Mouse (Mus musculus): ENCODE results near the gene Gpatch3.
A peak's percentile ranks its signal among the peaks of the same experiment; 100 is the strongest.

Gene Gpatch3

DNA sequence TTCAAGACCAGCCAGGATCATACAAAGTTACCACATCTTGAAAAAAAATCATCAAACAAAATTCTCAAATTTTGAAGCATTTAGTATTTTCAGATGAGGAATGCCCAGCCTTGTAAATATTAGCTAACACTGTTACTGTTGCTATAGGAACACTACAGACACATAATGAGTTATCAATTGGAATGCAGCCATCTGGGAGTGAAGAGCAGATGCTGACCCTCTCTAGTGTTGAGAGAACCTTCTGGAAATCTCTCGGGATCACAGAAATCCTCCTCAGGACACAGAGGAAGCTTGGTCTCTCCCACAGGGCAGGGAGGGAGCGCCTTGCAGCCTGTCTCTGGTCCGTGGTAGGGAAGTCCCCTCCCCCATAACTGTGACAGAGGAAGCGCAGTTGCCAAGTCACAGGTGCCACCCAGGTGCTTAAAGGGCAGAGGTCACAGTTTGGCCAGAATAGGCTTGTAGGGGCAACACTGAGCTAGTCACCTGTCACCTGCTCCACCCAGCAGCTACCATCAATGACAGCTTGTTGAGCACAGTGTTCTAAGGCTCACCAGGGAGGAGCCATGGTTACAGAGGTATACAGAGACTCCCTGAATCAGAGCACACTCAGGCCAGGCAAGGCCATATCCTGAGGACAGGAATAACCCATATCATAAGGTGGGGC, 45.1 kb downstream of the Gpatch3 start:
- DNase-seq (ENCODE audit: inconsistent ontology term): no peak

DNA sequence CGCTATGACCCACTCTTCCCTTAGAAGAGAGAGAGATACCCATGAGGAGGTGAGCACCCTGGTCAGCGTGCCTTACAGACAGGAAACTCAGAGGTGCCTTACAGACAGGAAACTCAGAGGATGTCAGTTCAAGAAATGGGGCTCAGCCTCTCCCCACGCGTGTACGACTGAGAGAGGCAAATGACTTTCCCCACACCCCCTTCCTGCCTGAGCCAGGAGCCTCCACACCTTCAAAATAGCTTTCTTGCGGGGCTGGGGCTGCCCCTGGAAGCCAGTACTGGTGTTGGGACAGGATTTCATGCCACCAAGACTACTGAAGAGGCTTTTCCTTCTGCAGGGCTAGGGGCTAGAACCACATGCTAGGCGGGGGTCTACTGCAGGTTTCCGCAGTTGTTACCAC, 46.1 kb downstream of the Gpatch3 start:
- no peak for DNase-seq (ENCODE audit: inconsistent ontology term)

DNA sequence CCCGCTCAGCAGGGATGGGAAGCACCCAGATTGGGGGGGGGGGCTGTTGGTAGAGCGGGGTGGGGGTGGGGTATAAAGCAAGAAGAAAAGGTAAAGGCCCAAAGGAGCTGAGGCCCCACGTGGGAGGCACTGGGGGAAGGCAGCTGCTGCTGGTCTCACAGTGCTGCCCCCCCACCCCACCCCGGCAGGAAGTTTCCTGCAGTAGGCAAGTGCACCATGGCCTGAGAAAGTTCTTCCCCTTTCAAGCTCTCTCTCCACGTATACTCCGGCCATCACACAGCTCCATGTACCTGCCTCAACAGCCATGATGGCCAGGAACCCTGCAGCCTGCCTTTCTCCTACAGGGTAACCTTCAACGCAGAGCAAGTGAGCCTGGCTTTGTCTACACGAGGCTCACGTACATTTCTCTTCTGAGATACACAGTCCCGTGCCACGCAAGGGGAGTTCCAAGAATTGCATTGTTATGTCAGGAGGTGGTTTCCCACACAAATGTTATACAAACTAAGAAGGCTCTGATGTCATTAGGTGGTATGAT, 47.7 kb downstream of the Gpatch3 start:
- no peak for DNase-seq (ENCODE audit: inconsistent ontology term)

DNA sequence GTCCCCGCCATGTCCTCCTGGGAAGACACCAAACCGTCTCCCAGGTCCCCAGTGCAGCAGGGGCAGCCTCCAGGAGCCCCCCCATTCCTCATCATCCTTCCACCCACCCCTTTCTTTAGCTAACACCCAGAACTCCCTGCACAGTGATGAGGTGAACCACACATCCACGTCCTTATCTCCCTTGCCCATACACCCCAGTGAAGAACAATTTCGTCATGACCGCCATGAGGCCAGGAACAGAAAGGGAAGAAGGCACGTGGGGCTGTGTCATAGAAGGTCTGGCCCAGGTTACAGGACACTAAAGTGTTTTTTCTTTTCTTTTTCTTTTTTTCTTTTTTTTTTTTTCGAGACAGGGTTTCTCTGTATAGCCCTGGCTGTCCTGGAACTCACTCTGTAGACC, 50.3 kb downstream of the Gpatch3 start:
- no peak for DNase-seq (ENCODE audit: inconsistent ontology term)

DNA sequence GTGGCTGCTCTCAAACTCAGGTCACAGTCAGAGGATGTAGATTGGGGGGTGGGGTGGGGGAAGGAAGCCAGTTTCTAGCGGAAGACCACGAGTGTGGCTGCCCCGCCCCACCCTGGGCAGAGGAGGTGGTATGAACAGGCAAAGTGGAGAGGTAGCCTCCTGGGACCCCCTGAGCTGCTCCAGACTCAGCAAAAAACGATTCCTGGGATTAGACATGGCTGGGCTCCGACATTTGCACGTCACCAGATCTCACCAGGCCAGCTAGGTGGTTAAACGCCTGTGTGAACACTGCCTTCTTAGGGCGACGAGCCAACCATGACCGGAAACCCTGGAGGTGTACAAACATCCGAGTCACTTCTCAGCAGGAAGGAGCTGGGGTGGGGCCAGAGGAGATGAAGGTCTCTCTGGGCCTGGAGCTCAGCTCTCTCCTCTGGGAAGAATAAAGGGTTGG, 51.1 kb downstream of the Gpatch3 start:
- no peak for DNase-seq (ENCODE audit: inconsistent ontology term)

DNA sequence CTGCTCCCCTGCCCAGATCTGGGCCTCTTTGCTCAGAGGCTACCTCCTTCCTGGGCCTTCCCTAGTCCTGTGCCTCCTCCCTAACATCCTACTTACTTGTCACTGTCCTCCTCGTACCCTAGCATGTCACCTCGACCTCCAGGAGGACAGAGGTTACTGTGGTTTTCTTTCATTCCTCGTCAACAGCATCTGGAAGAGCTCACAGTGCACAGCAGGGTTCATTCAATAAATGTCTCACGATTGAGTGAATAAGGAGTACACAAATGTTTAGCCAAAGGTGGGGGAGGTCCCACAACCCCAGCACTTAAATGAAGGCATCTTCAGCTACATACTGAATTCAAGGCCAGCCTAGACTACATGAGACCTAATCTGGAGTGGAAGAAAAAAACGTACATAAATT, 51.7 kb downstream of the Gpatch3 start:
- DNase-seq (ENCODE audit: inconsistent ontology term): no peak

DNA sequence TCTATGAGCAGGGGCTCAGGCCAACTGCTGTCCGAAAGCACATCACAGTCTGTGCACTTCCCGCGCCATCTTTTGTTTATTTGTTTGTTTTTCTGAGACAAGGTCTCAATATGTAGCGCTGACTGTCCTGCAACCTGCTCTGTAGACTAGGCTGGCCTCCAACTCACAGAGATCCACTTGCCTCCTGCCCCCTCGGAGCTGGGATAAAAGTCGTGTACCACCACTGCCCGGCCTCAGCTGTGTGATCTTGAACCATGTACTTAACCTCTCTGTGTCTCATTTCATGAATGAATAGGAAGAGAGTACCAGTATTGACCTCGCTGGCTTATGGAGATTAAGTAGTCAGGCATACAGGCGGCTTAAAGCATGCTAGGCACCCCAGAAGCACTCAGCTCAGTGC, 52.1 kb downstream of the Gpatch3 start:
- no peak for DNase-seq (ENCODE audit: inconsistent ontology term)

DNA sequence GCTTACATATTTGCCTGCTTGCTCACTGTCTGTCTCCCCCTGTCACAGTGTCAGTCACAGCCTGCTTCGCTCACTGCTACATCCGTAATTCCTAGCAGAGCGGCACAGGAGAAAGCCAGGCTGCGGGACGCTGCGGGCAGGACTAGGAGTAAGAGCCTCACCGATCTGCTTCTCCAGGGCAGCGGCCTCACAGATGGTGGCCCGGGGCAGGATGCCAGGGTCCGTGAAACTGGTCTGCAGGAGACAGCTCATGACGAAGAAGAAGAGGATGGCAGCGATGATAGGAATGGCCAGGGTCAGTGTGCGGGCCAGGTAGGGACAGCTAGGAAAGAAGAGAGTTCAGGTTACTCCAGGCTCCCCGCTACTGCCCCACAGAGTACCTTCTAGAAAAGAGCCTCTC, 52.5 kb downstream of the Gpatch3 start:
- peak; percentile 34 for DNase-seq (ENCODE audit: inconsistent ontology term)

DNA sequence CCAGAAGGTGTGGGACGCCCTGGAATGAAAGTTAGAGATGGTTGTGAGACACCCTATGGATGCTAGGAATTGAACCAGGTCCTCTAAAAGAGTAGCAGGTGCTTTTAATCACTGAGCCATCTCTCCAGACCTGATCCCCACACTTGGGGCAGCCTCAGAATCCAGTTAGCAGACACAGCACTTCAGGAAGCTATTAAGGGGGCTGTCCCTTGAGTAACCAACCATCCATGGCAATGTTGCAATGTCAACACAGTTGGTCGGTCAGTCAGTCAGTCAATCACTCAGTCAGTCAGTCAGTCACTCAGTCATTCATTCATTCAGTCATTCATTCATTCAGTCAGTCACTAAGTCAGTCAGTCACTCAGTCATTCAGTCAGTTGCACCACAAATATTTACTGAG, 54.0 kb downstream of the Gpatch3 start:
- no peak for DNase-seq (ENCODE audit: inconsistent ontology term)

DNA sequence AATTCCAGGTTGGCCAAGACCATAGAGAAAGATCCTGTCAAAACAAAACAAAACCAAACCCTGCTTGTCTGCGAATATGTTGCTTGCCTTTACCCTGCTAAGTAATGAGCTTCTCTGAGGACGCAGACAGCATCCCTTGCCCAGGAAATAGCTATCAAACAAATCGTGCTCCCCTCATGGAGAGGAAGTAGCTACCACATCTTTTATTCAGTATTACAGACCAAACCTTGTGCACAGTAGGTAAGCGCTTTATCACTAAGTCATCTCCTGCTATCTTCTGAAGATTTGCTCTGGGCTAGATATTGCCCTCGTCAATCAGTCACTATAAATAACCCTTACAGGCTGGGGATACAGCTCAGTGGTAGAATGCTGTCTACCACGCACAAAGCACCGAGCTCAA, 54.6 kb downstream of the Gpatch3 start:
- DNase-seq (ENCODE audit: inconsistent ontology term): no peak

DNA sequence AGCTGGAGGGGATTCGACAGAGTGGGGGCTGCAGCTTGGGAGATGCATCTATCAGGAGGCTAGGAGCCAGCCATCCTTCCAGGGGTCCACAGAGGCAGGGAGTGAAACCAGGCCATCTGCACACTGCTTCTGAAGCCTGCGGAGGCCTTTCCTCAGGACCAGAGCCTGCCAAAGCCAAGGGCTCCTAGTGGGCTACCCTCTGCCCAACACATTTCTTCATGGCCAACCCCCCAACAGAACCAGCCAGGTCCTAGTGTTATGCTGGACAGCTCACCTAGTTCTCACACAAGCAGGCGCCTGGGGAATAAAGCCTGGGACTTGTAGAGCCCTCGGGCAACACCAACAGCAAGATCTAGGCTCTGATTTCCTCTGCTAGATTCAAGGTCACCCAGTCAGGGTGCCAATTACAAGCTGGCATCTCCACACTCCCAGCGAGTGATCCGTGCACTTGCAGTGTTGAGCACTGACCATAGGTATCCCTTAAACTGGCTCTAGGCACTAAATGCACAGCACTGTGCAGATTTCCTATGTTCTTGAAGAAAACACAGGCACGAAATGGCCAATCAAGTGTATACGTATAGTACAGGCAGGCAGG, 55.9 kb downstream of the Gpatch3 start:
- no peak for DNase-seq (ENCODE audit: inconsistent ontology term)

DNA sequence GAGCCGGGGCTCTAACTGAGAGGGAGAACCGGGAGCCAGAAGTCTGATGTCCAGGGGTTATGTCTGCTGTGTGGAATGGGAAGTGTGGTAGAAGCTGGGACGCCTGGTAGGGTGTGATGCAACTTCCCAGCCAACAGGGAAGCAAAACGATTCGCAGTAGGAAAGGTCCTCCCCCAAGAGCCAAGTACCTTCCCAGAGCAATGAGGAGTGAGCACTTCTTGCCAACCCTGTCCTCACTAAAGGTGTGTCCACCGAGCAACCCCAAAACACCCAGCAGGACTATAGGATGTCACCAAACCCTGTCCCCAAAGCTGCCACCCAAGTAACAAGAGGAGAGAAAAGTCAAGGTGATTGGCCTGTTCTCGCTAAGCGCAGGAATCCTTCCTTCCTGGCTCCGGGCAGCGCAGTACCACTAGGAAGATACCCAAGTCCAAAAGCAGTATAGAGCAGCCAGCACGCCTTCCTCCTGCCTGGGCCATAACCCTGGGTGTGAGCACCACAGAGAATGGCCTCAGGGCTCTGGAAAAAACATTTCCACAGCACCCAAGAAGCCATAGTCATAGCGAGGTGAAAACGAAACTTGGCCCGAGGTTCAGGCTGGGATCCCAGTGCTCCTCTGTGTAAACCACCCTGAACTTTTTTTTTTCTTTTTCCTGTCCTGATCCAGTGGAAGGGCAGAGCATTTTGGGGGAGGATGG, 56.7 kb downstream of the Gpatch3 start:
- DNase-seq (ENCODE audit: inconsistent ontology term): no peak

DNA sequence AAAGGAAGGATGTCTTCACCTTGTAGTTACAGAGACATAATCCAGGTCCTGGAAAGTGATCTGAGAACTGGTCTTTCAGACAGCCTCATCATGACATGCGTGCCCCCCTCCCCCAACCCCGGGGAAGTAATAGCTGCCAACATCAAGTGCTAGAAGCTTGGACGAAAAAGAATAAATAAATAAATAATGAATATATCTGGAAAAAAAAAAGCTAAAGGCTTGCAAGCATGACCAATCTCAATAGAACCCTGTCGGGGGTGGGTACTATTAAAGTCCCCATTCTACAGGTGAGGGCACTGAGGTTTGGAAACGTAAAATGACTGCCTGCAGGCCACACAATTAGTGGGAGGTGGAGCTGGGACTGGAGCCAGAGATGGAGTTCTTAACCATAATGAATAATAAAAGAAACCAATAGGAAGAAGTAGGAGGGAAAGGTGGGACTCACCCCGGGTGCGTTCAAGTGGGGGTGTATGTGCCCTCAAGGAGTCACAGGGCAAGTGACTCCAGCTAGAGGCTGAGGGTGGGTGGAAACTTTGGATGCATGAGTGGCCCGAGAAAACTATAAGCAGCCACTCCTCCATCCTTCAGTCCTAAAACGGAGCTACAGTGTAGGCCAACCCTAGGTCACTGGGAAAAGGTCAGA, 57.3 kb downstream of the Gpatch3 start:
- DNase-seq (ENCODE audit: inconsistent ontology term): peak; percentile 16

DNA sequence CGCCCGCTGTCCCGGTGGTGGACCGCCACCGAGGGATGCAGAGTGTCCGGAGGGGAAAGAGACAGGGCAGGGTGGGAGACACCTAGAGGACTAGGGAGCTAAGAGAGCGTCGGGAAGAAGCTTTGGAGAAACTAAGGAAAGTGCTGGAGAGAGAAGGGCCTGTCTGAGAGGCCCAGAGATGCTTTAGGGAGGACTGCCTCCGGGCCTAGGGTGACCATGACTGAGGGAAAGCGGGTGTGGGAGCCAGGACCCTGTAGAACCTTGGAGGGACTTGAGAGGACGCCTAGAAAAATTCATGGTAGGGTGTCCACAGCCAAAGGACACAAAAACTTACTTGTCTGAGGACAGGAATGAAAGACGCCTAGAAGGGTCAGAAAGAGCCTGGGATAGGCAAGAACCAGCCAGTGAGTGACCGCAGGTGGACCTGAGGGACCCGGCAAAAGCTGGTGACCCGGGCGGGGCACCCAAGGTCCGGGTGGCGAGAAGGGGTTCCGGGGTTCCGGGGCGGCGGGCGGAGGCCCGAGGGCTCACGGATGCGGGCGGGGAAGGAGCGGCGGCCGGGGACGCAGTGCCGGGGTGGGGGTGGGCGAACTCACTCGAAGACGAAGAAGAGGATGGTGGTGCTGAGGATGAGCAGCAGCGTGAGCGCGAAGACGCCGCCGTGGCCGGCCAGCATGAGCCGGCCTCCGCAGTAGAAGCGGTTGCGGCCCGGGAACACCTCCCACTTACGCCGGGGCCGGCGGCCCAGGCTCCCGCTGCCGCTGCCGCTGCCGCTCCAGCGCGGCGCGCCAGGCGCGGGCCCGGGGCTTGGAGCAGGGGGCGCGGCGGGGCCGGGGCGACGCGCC, 58.2 kb downstream of the Gpatch3 start:
- peak; percentile 61 for DNase-seq (ENCODE audit: inconsistent ontology term)

DNA sequence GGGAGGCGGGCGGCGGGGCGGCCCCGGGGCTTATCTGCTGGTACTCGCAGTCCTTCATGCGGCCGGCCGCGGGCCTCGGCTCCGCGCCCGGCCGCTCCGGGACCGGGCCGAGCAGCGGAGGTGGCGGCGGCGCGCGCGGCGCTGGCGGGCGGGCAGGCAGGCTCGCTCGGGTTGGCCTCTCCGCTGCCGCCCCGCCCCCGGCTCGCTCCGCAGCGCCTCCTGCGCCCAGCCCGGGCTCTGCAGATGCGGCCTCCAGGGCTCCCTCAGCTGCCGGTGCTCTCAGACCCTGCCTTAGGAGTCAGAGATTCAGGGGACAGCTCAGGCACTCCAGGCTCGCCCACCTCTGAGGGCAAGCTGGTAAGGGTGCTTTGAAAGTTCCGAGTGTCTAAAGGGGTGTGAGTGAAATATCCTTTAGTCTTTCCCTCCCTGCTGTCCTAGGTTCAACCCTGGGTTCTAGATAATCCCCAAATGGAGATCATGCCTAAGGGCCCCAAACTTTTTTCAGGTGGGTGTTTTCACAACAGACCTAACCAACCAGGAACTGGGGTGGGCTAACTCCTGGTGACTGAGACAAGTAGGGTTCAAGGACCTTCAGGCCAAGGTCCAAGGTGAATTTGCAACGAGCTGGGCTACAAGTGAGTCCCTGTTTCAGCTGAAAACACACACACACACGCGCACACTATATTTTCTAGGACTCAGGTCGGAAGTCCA, 58.9 kb downstream of the Gpatch3 start:
- peak; percentile 90 for DNase-seq (ENCODE audit: inconsistent ontology term)
